ENCODE assay signal across 19 mouse cellular contexts in the genomic region with DNA sequence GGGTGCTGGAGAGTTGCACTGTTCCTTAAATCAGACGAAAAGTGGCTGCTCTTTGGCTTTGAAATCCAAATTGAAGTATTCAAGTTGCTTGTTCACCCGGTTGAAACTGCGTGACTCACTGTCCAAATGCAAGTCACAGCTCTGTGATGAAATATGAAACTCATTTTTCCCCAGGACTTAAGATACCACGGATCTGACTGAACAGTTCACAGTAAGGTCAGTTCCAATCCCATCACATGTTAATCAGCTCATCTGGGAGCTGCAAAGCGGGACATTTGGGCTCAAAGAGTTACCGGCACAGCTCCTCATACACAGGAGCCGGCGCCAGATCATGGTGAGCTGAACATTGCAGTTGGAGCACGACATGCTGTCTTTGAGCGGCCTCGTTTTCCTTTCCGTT. TPM values are rescaled to one million over a fixed set of nuclear protein-coding genes. Genes with fewer than 3 reads are reported as not detected.
A peak's percentile ranks its signal among the peaks of the same experiment; 100 is the strongest.
DNase-seq lines count a peak whose midpoint lies in the region; ATAC-seq and TF ChIP-seq lines count a peak whose summit lies in the region.
"Had no signal": no experiment of that assay in that cellular context is flagged by ENCODE, and none has a peak within 500 bp of the region (broad histone marks: within the 10 kb centered on the region; RNA-seq: fewer than 3 reads in every experiment).

No protein-coding gene starts in this region.

- H3K27me3 ChIP-seq in lung, embryonic 16.5 days (ENCODE audit: control insufficient read depth, insufficient read depth, low read depth, low read length), result no peaks in the 10 kb centered on the region
- H3K27me3 ChIP-seq in limb, embryonic 10.5 days (ENCODE audit: low read depth, poor library complexity, severe bottlenecking), result no peaks in the 10 kb centered on the region
- H3K27me3 ChIP-seq: forebrain, embryonic 15.5 days had no signal

- DNase-seq in gastrocnemius, adult 2 months, result peak; percentile 31
- DNase-seq in gastrocnemius, postnatal 10 days, result no peak
- peak; percentile 30 for DNase-seq in urinary bladder, postnatal 25 days (ENCODE audit: low spot score)
- no peak for DNase-seq in urinary bladder, adult 2 months (ENCODE audit: low spot score)
- DNase-seq in limb, embryonic 10.5 days (ENCODE audit: low spot score), result no peak
- DNase-seq in spleen, postnatal 14 days (ENCODE audit: low spot score in 2 of 2), result no peak
- DNase-seq: cerebellum, adult 11 months; heart, postnatal 14 days; kidney, adult 18-20 months; kidney, postnatal 36 days; retina, postnatal 1 day; spleen, adult 18-20 months; thymus, postnatal 36 days had no signal

- no peaks in the 10 kb centered on the region for H3K9me3 ChIP-seq in lung, embryonic 16.5 days (ENCODE audit: control insufficient read depth, low read length)
- H3K9me3 ChIP-seq in limb, embryonic 10.5 days (replicated peaks), result no peaks in the 10 kb centered on the region
- H3K9me3 ChIP-seq: forebrain, embryonic 15.5 days had no signal

- no peak overlapping the region for H3K4me2 ChIP-seq in lung, embryonic 16.5 days (ENCODE audit: low read depth, low read length)
- H3K4me2 ChIP-seq: forebrain, embryonic 15.5 days had no signal

- 64% methylated on average over 12 of the region's 12 CpGs for WGBS in lung, embryonic 16.5 days
- WGBS in limb, embryonic 10.5 days, result 92% methylated on average over 12 of the region's 12 CpGs

- intact Hi-C loops in gastrocnemius, adult 2 months (cut with DNase I), result no loop called here

- no peak overlapping the region for H3K4me3 ChIP-seq in gastrocnemius, adult 2 months
- no peak overlapping the region for H3K4me3 ChIP-seq in lung, embryonic 16.5 days (ENCODE audit: low read length)
- no peak overlapping the region for H3K4me3 ChIP-seq in limb, embryonic 10.5 days
- H3K4me3 ChIP-seq: forebrain, embryonic 15.5 days had no signal

- TF ChIP-seq CTCF in gastrocnemius, adult 2 months (IDR thresholded peaks at IDR 0.05), result no peak

- H3K36me3 ChIP-seq in lung, embryonic 16.5 days (ENCODE audit: control insufficient read depth, insufficient read depth, low read length), result no peaks in the 10 kb centered on the region
- H3K36me3 ChIP-seq in limb, embryonic 10.5 days, result no peaks in the 10 kb centered on the region
- H3K36me3 ChIP-seq: forebrain, embryonic 15.5 days had no signal

- no peak overlapping the region for H3K9ac ChIP-seq in lung, embryonic 16.5 days (ENCODE audit: low read length)
- H3K9ac ChIP-seq: forebrain, embryonic 15.5 days; liver, embryonic 14.5 days had no signal

- no peak overlapping the region for H3K27ac ChIP-seq in gastrocnemius, adult 2 months
- H3K27ac ChIP-seq in lung, embryonic 16.5 days (ENCODE audit: low read length), result 0 out of 2 replicates have a peak overlapping the region, but pooled peaks have one; percentile 19
- no peak overlapping the region for H3K27ac ChIP-seq in limb, embryonic 10.5 days
- H3K27ac ChIP-seq: forebrain, embryonic 15.5 days; hindbrain, postnatal 0 days; liver, embryonic 14.5 days had no signal

- ATAC-seq in lung, embryonic 16.5 days (ENCODE audit: low read depth), result peak; percentile 57; the same call in 1 of the 2 replicates
- ATAC-seq: activated CD4-positive, CD25-positive, alpha-beta regulatory T cell, adult 4 months; forebrain, embryonic 15.5 days; hindbrain, postnatal 0 days had no signal

- peaks cover 4% of the 10 kb centered on the region for H3K4me1 ChIP-seq in lung, embryonic 16.5 days (replicated peaks; ENCODE audit: control insufficient read depth, insufficient read depth, low read length)
- H3K4me1 ChIP-seq in limb, embryonic 10.5 days, result 0 out of 2 replicates have a peak, but pooled peaks cover 8% of the 10 kb centered on the region
- H3K4me1 ChIP-seq: forebrain, embryonic 15.5 days had no signal

RNA-seq across cellular contexts. Expression of gene Rai14, which starts 45.6 kb away (rescaled TPM):
- 1 to 10 TPM; 3.6 to 4.0 TPM for total RNA-seq in gastrocnemius, adult 2 months (2021)
- 10 to 100 TPM in 1 of 2 experiments, 1 to 10 TPM in 1; 8.2 to 12.8 TPM for total RNA-seq in gastrocnemius, postnatal 10 days (2021)
- polyA plus RNA-seq in urinary bladder, adult 2 months (2012; rRNA removed), result 20.0 and 28.6 TPM in 2 replicates
- 80.9 and 84.2 TPM in 2 replicates for polyA plus RNA-seq in lung, embryonic 16.5 days (2015; fragmentation: Nextera tagmentation; extraction: Ambion mirVana)
- 50.5 and 64.8 TPM in 2 replicates for polyA plus RNA-seq in limb, embryonic 10.5 days (2016; fragmentation: Nextera tagmentation; extraction: Ambion mirVana)
- total RNA-seq: neutrophil, adult 5-6 weeks had no signal

Comparison
In these comparisons a context has a peak if more than half of its experiments do, and no peak if none do; other contexts are left out.
1. DNase-seq: peak in gastrocnemius, adult 2 months (single experiment) and urinary bladder, postnatal 25 days (single experiment); none in gastrocnemius, postnatal 10 days (single experiment), urinary bladder, adult 2 months (single experiment), limb, embryonic 10.5 days (single experiment) and spleen, postnatal 14 days (0 of 2).